Mouse (Mus musculus) gastrocnemius, adult 2 months (tissue): Measurements from ENCODE around the gene Cic. TPM values are rescaled to one million over a fixed set of nuclear protein-coding genes. Genes with fewer than 3 reads are reported as not detected.

Source experiments
- DNase-seq: peaks from one replicate; pipeline ENCODE4 v3.0.0; 2022
- H3K27ac ChIP-seq: fragments of 200-600 bp; 2 replicates; pipeline ENCODE4 v1.8.1; 2022; ENCODE audit warnings: mild to moderate bottlenecking
- H3K4me3 ChIP-seq: fragments of 200-600 bp; 2 replicates; pipeline ENCODE4 v1.8.1; 2022; ENCODE audit warnings: mild to moderate bottlenecking, moderate library complexity
- CTCF ChIP-seq: fragments of 200-600 bp; IDR thresholded peaks from 2 replicates; pipeline ENCODE4 v1.8.1; 2022; ENCODE audit warnings: antibody characterized with exemption, mild to moderate bottlenecking, moderate library complexity
- intact Hi-C: fragments of 180-260 bp; cut with DNase I; formaldehyde crosslinking; loops from one replicate; pipeline ENCODE4 v1.15.1; 2025
- microRNA-seq: library from miRNA; unstranded; fragments of <30 nt; microRNA quantifications from one replicate; pipeline ENCODE4 v1.2.0, GENCODE M21; 2021
- total RNA-seq, 2 experiments: library from RNA; stranded (reverse); gene quantifications; 2 replicates each; pipeline ENCODE4 v1.2.3; 2021

Gene Cic
- total RNA-seq, 2 experiments from 2014 or later = 37.0 to 40.4 TPM

- no peak overlapping the region for H3K27ac ChIP-seq
- TF ChIP-seq CTCF = no peak
- no peak overlapping the region for H3K4me3 ChIP-seq
- no peak for DNase-seq
- intact Hi-C loops = no loop called here
Measured at GRCm38 (mm10) chr7:25341000-25341784, 73.7 kb downstream of the Cic start.

Small RNAs within 50 kb of the gene (microRNA-seq; reads per million reads assigned to microRNA genes)
- gene Mir7048 = not detected

Other genes with a start within 250 kb of the Cic start
- 1 to 10 TPM; 2.4 to 3.1 TPM for gene Grik5, start 195.4 kb upstream of the Cic start, total RNA-seq
- gene Zfp574, start 195.1 kb upstream of the Cic start, total RNA-seq = 1 to 10 TPM; 7.2 to 9.2 TPM
- gene Pou2f2, start 88.0 kb upstream of the Cic start, total RNA-seq = under 1 TPM; 0.08 to 0.13 TPM
- 1 to 10 TPM; 9.3 to 9.4 TPM for gene Dedd2, start 47.1 kb upstream of the Cic start, total RNA-seq
- gene Zfp526, start 46.3 kb upstream of the Cic start, total RNA-seq = 1 to 10 TPM; 5.5 to 6.1 TPM
- 10 to 100 TPM; 74.1 to 77.4 TPM for gene Gsk3a, start 29.9 kb upstream of the Cic start, total RNA-seq
- gene Erf, start 16.9 kb upstream of the Cic start, total RNA-seq = 1 to 10 TPM; 5.4 to 7.4 TPM
- gene Pafah1b3, start 30.3 kb downstream of the Cic start, total RNA-seq = under 1 TPM; 0.38 to 0.86 TPM
- gene Prr19, start 33.7 kb downstream of the Cic start, total RNA-seq = not detected
- gene Tmem145, start 38.4 kb downstream of the Cic start, total RNA-seq = not detected
- 10 to 100 TPM; 16.9 to 19.6 TPM for gene Megf8, start 49.5 kb downstream of the Cic start, total RNA-seq
- gene Cnfn, start 102.0 kb downstream of the Cic start, total RNA-seq = not detected
- gene Lipe, start 131.0 kb downstream of the Cic start, total RNA-seq = 10 to 100 TPM; 13.4 to 17.9 TPM
- gene Cxcl17, start 145.2 kb downstream of the Cic start, total RNA-seq = not detected
- 1 to 10 TPM; 4.0 to 6.2 TPM for gene Ceacam1, start 209.9 kb downstream of the Cic start, total RNA-seq